Mouse (Mus musculus) G1E (cell line): ENCODE data around the gene Fmo1.

ENCODE experiments used
- CTCF ChIP-seq: IDR thresholded peaks from 2 replicates; pipeline ENCODE4 v1.5.1; 2012; ENCODE audit warnings: low read depth, low read length, inconsistent platforms, mixed read lengths
- GATA1 ChIP-seq: IDR thresholded peaks from 2 replicates; pipeline ENCODE4 v1.6.1; 2012; ENCODE audit warnings: borderline replicate concordance, low read length, inconsistent platforms, mixed read lengths
- POLR2AphosphoS5 ChIP-seq: IDR thresholded peaks from 2 replicates; pipeline ENCODE4 v1.6.1; 2012; ENCODE audit warnings: low read depth, low read length, inconsistent platforms; ENCODE audit not compliant: insufficient replicate concordance
- TAL1 ChIP-seq: conservative IDR thresholded peaks from 2 replicates; pipeline ENCODE4 v1.6.1; 2012; ENCODE audit warnings: low read depth, low read length, inconsistent platforms, mixed read lengths

GRCm38 (mm10) chr1:162847554-162847953 lies 18.9 kb downstream of the Fmo1 start:
- no peak for TF ChIP-seq CTCF
- TF ChIP-seq TAL1, result no peak
- no peak for TF ChIP-seq POLR2AphosphoS5
- no peak for TF ChIP-seq GATA1
